Comparison of ENCODE assay signal across 8 mouse cellular contexts in genomic region chr5:110269141-110270101, GRCm38 (mm10). TPM values are rescaled to one million over a fixed set of nuclear protein-coding genes. Genes with fewer than 3 reads are reported as not detected.
A peak's percentile ranks its signal among the peaks of the same experiment; 100 is the strongest.
DNase-seq lines count a peak whose midpoint lies in the region; ATAC-seq and TF ChIP-seq lines count a peak whose summit lies in the region.

Gene Pgam5, minus strand, starts transcription at chr5:110269913.

- peak; percentile 66; the same call in 1 of the 2 replicates for TF ChIP-seq POLR2A in bone marrow, adult 2 months (IDR thresholded peaks at IDR 0.05; ENCODE audit: borderline replicate concordance, control insufficient read depth, low read depth, low read length)

- H3K9ac ChIP-seq in embryonic facial prominence, embryonic 15.5 days = peak within 1 kb of the TSS; percentile 87
- peak within 1 kb of the TSS; percentile 90 for H3K9ac ChIP-seq in kidney, embryonic 14.5 days (ENCODE audit: low read depth, low read length)
- peak within 1 kb of the TSS; percentile 92 for H3K9ac ChIP-seq in limb, embryonic 15.5 days

- H3K4me2 ChIP-seq in embryonic facial prominence, embryonic 15.5 days (replicated peaks) = peak within 1 kb of the TSS; percentile 84
- H3K4me2 ChIP-seq in kidney, embryonic 14.5 days (replicated peaks; ENCODE audit: low read depth, low read length) = peak within 1 kb of the TSS; percentile 72
- H3K4me2 ChIP-seq in limb, embryonic 15.5 days = peak within 1 kb of the TSS; percentile 76

- H3K4me3 ChIP-seq in bone marrow, adult 2 months (replicated peaks; ENCODE audit: control insufficient read depth, low read depth, low read length) = peak within 1 kb of the TSS; percentile 94
- peak within 1 kb of the TSS; percentile 97 for H3K4me3 ChIP-seq in embryonic facial prominence, embryonic 15.5 days (replicated peaks)
- peak within 1 kb of the TSS; percentile 96 for H3K4me3 ChIP-seq in kidney, embryonic 14.5 days (ENCODE audit: low read length)
- H3K4me3 ChIP-seq in limb, embryonic 15.5 days = peak within 1 kb of the TSS; percentile 97

- WGBS in bone marrow, adult 2 months = 1% methylated on average over 66 of the region's 66 CpGs
- whole genome bisulfite sequencing in embryonic facial prominence, embryonic 15.5 days = under 1% methylated on average over 66 of the region's 66 CpGs
- WGBS in kidney, embryonic 14.5 days = under 1% methylated on average over 61 of the region's 66 CpGs
- under 1% methylated on average over 66 of the region's 66 CpGs for WGBS in limb, embryonic 15.5 days

- no peaks in the 10 kb centered on the region for H3K9me3 ChIP-seq in embryonic facial prominence, embryonic 15.5 days (replicated peaks)
- H3K9me3 ChIP-seq in kidney, embryonic 14.5 days (ENCODE audit: control insufficient read depth, low read length) = no peaks in the 10 kb centered on the region
- H3K9me3 ChIP-seq in limb, embryonic 15.5 days = no peaks in the 10 kb centered on the region

- TF ChIP-seq CTCF in bone marrow, adult 2 months (IDR thresholded peaks at IDR 0.05; ENCODE audit: control insufficient read depth, insufficient read depth, low read length) = peak; percentile 75

- peak; percentile 85 for ATAC-seq in embryonic facial prominence, embryonic 15.5 days (ENCODE audit: insufficient number of reproducible peaks, low FRiP score, low TSS enrichment, low read depth)
- ATAC-seq in kidney, embryonic 14.5 days (ENCODE audit: low FRiP score, low TSS enrichment) = peak; percentile 86
- peak; percentile 56 for ATAC-seq in limb, embryonic 15.5 days (ENCODE audit: insufficient number of reproducible peaks, low FRiP score, low TSS enrichment, low read depth)

- no peaks in the 10 kb centered on the region for H3K27me3 ChIP-seq in embryonic facial prominence, embryonic 15.5 days
- H3K27me3 ChIP-seq in kidney, embryonic 14.5 days (ENCODE audit: control insufficient read depth, insufficient read depth, low read length) = no peaks in the 10 kb centered on the region
- no peaks in the 10 kb centered on the region for H3K27me3 ChIP-seq in limb, embryonic 15.5 days

- H3K36me3 ChIP-seq in embryonic facial prominence, embryonic 15.5 days = peaks cover 30% of the 10 kb centered on the region
- H3K36me3 ChIP-seq in kidney, embryonic 14.5 days (ENCODE audit: control insufficient read depth, insufficient read depth, low read length) = peaks cover 31% of the 10 kb centered on the region
- H3K36me3 ChIP-seq in limb, embryonic 15.5 days = peaks cover 28% of the 10 kb centered on the region

- H3K4me1 ChIP-seq in bone marrow, adult 2 months (ENCODE audit: control insufficient read depth, insufficient read depth, low read length) = no peaks in the 10 kb centered on the region; the same call in 1 of the 2 replicates
- peaks cover 8% of the 10 kb centered on the region for H3K4me1 ChIP-seq in embryonic facial prominence, embryonic 15.5 days
- peaks cover 5% of the 10 kb centered on the region for H3K4me1 ChIP-seq in kidney, embryonic 14.5 days (ENCODE audit: control insufficient read depth, insufficient read depth, low read length)
- H3K4me1 ChIP-seq in limb, embryonic 15.5 days = peaks cover 5% of the 10 kb centered on the region

- peak within 1 kb of the TSS; percentile 64; the same call in 1 of the 2 replicates for H3K27ac ChIP-seq in bone marrow, adult 2 months (ENCODE audit: control insufficient read depth, insufficient read depth, low read depth, low read length, poor library complexity)
- H3K27ac ChIP-seq in embryonic facial prominence, embryonic 15.5 days (replicated peaks) = no peak within 1 kb of the TSS; the same call in 1 of the 2 replicates
- H3K27ac ChIP-seq in kidney, embryonic 14.5 days (ENCODE audit: low read depth, low read length) = peak within 1 kb of the TSS; percentile 39; the same call in 1 of the 2 replicates
- peak within 1 kb of the TSS; percentile 72 for H3K27ac ChIP-seq in limb, embryonic 15.5 days

- DNase-seq in 416B (ENCODE audit: low read depth) = peak; percentile 94
- DNase-seq in heart, adult 9 months (ENCODE audit: low spot score in 2 of 2) = peak; percentile 84 to 86
- DNase-seq in monocyte, adult 2 months (ENCODE audit: low read depth in 1 of 2, low spot score in 2 of 2) = peak; percentile 57 to 76
- DNase-seq in spleen, postnatal 36 days (ENCODE audit: low spot score in 2 of 2) = peak; percentile 80 to 84

RNA-seq across cellular contexts. Expression of gene Pgam5, which starts in this region (rescaled TPM):
- polyA plus RNA-seq in bone marrow, adult 2 months (2011; ENCODE audit: insufficient read depth, insufficient read length, low replicate concordance, missing spikeins) = 12.9 and 24.3 TPM in 2 replicates
- polyA plus RNA-seq in embryonic facial prominence, embryonic 15.5 days (2015; fragmentation: Nextera tagmentation; extraction: Ambion mirVana) = 57.9 and 59.2 TPM in 2 replicates
- 64.1 and 85.2 TPM in 2 replicates for polyA plus RNA-seq in kidney, embryonic 14.5 days (2014; fragmentation: Nextera tagmentation; extraction: Ambion mirVana)
- 61.0 and 61.4 TPM in 2 replicates for polyA plus RNA-seq in limb, embryonic 15.5 days (2015; fragmentation: Nextera tagmentation; extraction: Ambion mirVana)
